Mouse (Mus musculus) kidney, adult 2 months (tissue): ENCODE results near the gene Kcnj1. TPM values are rescaled to one million over a fixed set of nuclear protein-coding genes. Genes with fewer than 3 reads are reported as not detected.
A peak's percentile ranks its signal among the peaks of the same experiment; 100 is the strongest.

Source experiments
- DNase-seq: peaks from one replicate; pipeline ENCODE4 v3.0.0; 2021
- H3K27ac ChIP-seq: fragments of 200-500 bp; 2 replicates; pipeline ENCODE4 v1.5.1; 2012; ENCODE audit warnings: low read depth, low read length, control low read depth, inconsistent platforms; ENCODE audit not compliant: insufficient read depth
- H3K27me3 ChIP-seq: fragments of 200-500 bp; replicated peaks from 2 replicates; pipeline ENCODE4 v1.6.1; 2012; ENCODE audit warnings: mild to moderate bottlenecking, moderate library complexity, low read length, inconsistent platforms; ENCODE audit not compliant: control insufficient read depth, insufficient read depth
- H3K36me3 ChIP-seq: fragments of 200-500 bp; 2 replicates; pipeline ENCODE4 v1.6.1; 2012; ENCODE audit warnings: mild to moderate bottlenecking, moderate library complexity, low read length, inconsistent platforms; ENCODE audit not compliant: control insufficient read depth, insufficient read depth
- H3K4me1 ChIP-seq: fragments of 200-500 bp; 2 replicates; pipeline ENCODE4 v1.6.1; 2011; ENCODE audit warnings: low read length; ENCODE audit not compliant: control insufficient read depth, insufficient read depth
- H3K4me3 ChIP-seq: fragments of 200-500 bp; 2 replicates; pipeline ENCODE4 v1.5.1; 2011; ENCODE audit warnings: mild to moderate bottlenecking, low read depth, low read length, control low read depth; ENCODE audit not compliant: insufficient read depth
- CTCF ChIP-seq: fragments of 200-500 bp; conservative IDR thresholded peaks from 2 replicates; pipeline ENCODE4 v1.5.1; 2011; ENCODE audit warnings: low read depth, mild to moderate bottlenecking, control low read depth, low read length, moderate library complexity, mixed read lengths; ENCODE audit not compliant: insufficient read depth, insufficient read length
- POLR2A ChIP-seq: fragments of 200-500 bp; IDR thresholded peaks from one replicate; pipeline ENCODE4 v1.6.1; 2011; ENCODE audit warnings: low read depth, low read length, control low read depth
- WGBS: fragments of 180-500 bp; shearing (Covaris S2); methylation state at CpG from one replicate; pipeline ENCODE4 v1.1.7; 2018; 5-methylcytosine and 5-hydroxymethylcytosine counted together
- polyA plus RNA-seq: library from polyadenylated mRNA; depleted of rRNA; stranded (reverse); fragments of >200 nt; gene quantifications from 2 replicates; pipeline ENCODE4 v1.2.3, GENCODE M21; 2012

Gene Kcnj1
- polyA plus RNA-seq, 1 experiment, result 79.1 TPM

GRCm38 (mm10) chr9:32425321-32425720 lies 53.0 kb downstream of the Kcnj1 start:
- Histone ChIP-seq H3K27me3 (no peaks in the 10 kb centered on the region), H3K27ac (no peak overlapping the region), H3K4me1 (no peaks in the 10 kb centered on the region), H3K4me3 (no peak overlapping the region), H3K36me3 (no peaks in the 10 kb centered on the region)
- 49% methylated on average over 7 of the region's 7 CpGs for WGBS
- no peak for TF ChIP-seq CTCF
- no peak for TF ChIP-seq POLR2A
- DNase-seq, result peak; percentile 53

- Histone ChIP-seq H3K4me3 (no peak overlapping the region), H3K27ac (peak overlapping the region; percentile 43; the same call in 1 of the 2 replicates), H3K4me1 (no peaks in the 10 kb centered on the region), H3K27me3 (no peaks in the 10 kb centered on the region), H3K36me3 (no peaks in the 10 kb centered on the region)
- TF ChIP-seq POLR2A (no peak), CTCF (no peak)
- WGBS, result 53% methylated on average over 3 of the region's 3 CpGs
- peak; percentile 57 for DNase-seq
Observed at GRCm38 (mm10) chr9:32431061-32431460, 58.8 kb downstream of the Kcnj1 start.

GRCm38 (mm10) chr9:32434241-32435213 lies 62.2 kb downstream of the Kcnj1 start:
- H3K4me1 ChIP-seq, result no peaks in the 10 kb centered on the region

GRCm38 (mm10) chr9:32443115-32443514 lies 70.8 kb downstream of the Kcnj1 start:
- Histone ChIP-seq H3K27ac (no peak overlapping the region), H3K27me3 (no peaks in the 10 kb centered on the region), H3K36me3 (no peaks in the 10 kb centered on the region), H3K4me3 (no peak overlapping the region), H3K4me1 (no peaks in the 10 kb centered on the region)
- WGBS, result 87% methylated on average over 3 of the region's 3 CpGs
- no peak for DNase-seq
- TF ChIP-seq POLR2A (no peak), CTCF (no peak)

More at GRCm38 (mm10) chr9:32434241-32435213, 62.2 kb downstream of the Kcnj1 start:
- 87% methylated on average over 19 of the region's 19 CpGs for WGBS
- H3K27ac ChIP-seq, result no peak overlapping the region
- no peaks in the 10 kb centered on the region for H3K36me3 ChIP-seq
- H3K27me3 ChIP-seq, result no peaks in the 10 kb centered on the region
- no peak overlapping the region for H3K4me3 ChIP-seq
- DNase-seq, result no peak
- TF ChIP-seq POLR2A, result no peak
- TF ChIP-seq CTCF, result no peak

GRCm38 (mm10) chr9:32443817-32444216 lies 71.5 kb downstream of the Kcnj1 start:
- Histone ChIP-seq H3K36me3 (no peaks in the 10 kb centered on the region), H3K27ac (no peak overlapping the region), H3K4me3 (no peak overlapping the region), H3K27me3 (no peaks in the 10 kb centered on the region), H3K4me1 (no peaks in the 10 kb centered on the region)
- WGBS, result 62% methylated on average over 6 of the region's 6 CpGs
- DNase-seq, result no peak
- no peak for TF ChIP-seq CTCF
- no peak for TF ChIP-seq POLR2A

- no peak for TF ChIP-seq POLR2A
- TF ChIP-seq CTCF, result no peak
- Histone ChIP-seq H3K27ac (no peak overlapping the region), H3K27me3 (no peaks in the 10 kb centered on the region), H3K36me3 (no peaks in the 10 kb centered on the region), H3K4me3 (no peak overlapping the region), H3K4me1 (no peaks in the 10 kb centered on the region)
- DNase-seq, result no peak
- 77% methylated on average over 6 of the region's 6 CpGs for WGBS
Observed at GRCm38 (mm10) chr9:32444453-32445201, 72.3 kb downstream of the Kcnj1 start.

- no peaks in the 10 kb centered on the region for H3K27me3 ChIP-seq
- peak; percentile 32; the same call in 1 of the 2 replicates for TF ChIP-seq CTCF
- no peak for TF ChIP-seq POLR2A
- DNase-seq, result no peak
- H3K27ac ChIP-seq, result no peak overlapping the region
- H3K4me3 ChIP-seq, result no peak overlapping the region
- no peaks in the 10 kb centered on the region for H3K36me3 ChIP-seq
- H3K4me1 ChIP-seq, result no peaks in the 10 kb centered on the region
- WGBS, result 61% methylated on average over 3 of the region's 3 CpGs
Observed at GRCm38 (mm10) chr9:32445789-32446188, 73.5 kb downstream of the Kcnj1 start.
